Mouse (Mus musculus): ENCODE results near the gene Snd1.

GRCm38 (mm10) chr6:28874759-28875158 is 399.8 kb downstream of the Snd1 start:
- TF ChIP-seq EP300 (IDR thresholded peaks at IDR 0.05; ENCODE audit: low read depth), result no peak
- TF ChIP-seq CTCF (IDR thresholded peaks at IDR 0.05; ENCODE audit: low read depth), result no peak
